Mouse (Mus musculus) macrophage (primary cell): Measurements from ENCODE around the gene Oxct1. TPM values are rescaled to one million over a fixed set of nuclear protein-coding genes. Genes with fewer than 3 reads are reported as not detected.

Source experiments
- H3K27ac ChIP-seq: fragments of 350-480 bp; formaldehyde crosslinking; 2 replicates; pipeline ENCODE4 v1.9.0; 2021
- H3K36me3 ChIP-seq: fragments of 350-480 bp; formaldehyde crosslinking; 2 replicates; pipeline ENCODE4 v1.9.0; 2021; ENCODE audit errors: inconsistent target
- H3K4me3 ChIP-seq: fragments of 350-480 bp; formaldehyde crosslinking; 2 replicates; pipeline ENCODE4 v1.9.0; 2021; ENCODE audit errors: inconsistent target
- H3K79me2 ChIP-seq: fragments of 350-480 bp; formaldehyde crosslinking; 2 replicates; pipeline ENCODE4 v1.9.0; 2021; ENCODE audit errors: inconsistent target
- WGBS: methylation state at CpG from one replicate; pipeline ENCODE4 v1.1.7; 2026; ENCODE audit warnings: inconsistent platforms; ENCODE audit not compliant: missing documents; 5-methylcytosine and 5-hydroxymethylcytosine counted together
- polyA plus RNA-seq: library from polyadenylated mRNA; stranded (reverse); fragments of 250-400 nt; gene quantifications from 3 replicates; pipeline ENCODE4 v1.2.4, GENCODE M21; 2018; ENCODE audit warnings: inconsistent platforms
- total RNA-seq, 78 experiments: library from RNA; depleted of rRNA; stranded (reverse); fragments of 250-400 nt; gene quantifications; 1 replicate in 9 of 78; 2 replicates in 24 of 78; 3 replicates in 43 of 78; 4 replicates in 2 of 78; pipeline ENCODE4 v1.2.4; 2018; ENCODE audit warnings: inconsistent platforms in 56 of 78

Gene Oxct1
- 100 to 1,000 TPM in 16 of 26 experiments, 10 to 100 TPM in 10; 12.4 to 180 (median 116) TPM for total RNA-seq (2018; cell fraction: chromatin; rRNA removed)
- total RNA-seq (2018; cell fraction: cytosol; rRNA removed): 100 to 1,000 TPM in 25 of 26 experiments, 10 to 100 TPM in 1; 99.3 to 249 (median 143) TPM
- total RNA-seq (2018; cell fraction: nucleus; rRNA removed): 100 to 1,000 TPM in 9 of 26 experiments, 10 to 100 TPM in 17; 32.2 to 149 (median 86.6) TPM
- polyA plus RNA-seq: 105 to 181 TPM (median 181 TPM) in 3 replicates

DNA sequence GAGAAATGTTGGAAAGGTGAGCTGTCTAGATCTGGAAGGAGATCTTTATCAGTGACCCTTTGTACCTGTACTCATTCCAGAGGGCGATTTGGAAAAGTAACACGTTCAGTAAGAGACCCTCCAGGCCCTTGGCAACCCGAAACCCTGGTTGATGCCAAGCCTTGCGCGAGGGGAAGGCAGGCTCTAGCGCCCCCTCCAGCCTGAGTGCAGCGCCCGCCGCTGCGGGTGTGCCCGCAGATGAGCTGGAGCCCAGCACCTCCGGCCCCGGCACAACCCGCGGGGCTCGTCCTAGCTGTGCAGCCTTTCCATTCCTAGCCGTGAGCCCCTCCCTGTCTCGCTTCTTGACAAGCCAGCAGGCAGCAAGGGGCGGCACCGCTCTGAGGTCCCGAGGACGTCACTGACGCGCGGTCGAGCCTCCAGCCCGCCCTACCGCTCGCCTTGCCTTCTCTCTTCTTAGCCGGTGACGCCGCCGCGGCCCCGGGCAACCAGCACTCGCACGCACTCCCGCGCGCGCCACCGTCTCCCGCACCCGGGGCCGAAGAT lies at the start of gene Oxct1:
Gene Oxct1 (plus strand): TSS at position 153 of the 543 bp plus-strand sequence.
- H3K36me3 ChIP-seq: no peaks in the 10 kb centered on the region
- peak within 1 kb of the TSS; percentile 57 for H3K4me3 ChIP-seq
- H3K79me2 ChIP-seq: peaks cover 40% of the 10 kb centered on the region
- WGBS: 1% methylated on average over 45 of the region's 45 CpGs
- peak within 1 kb of the TSS; percentile 81 for H3K27ac ChIP-seq

DNA sequence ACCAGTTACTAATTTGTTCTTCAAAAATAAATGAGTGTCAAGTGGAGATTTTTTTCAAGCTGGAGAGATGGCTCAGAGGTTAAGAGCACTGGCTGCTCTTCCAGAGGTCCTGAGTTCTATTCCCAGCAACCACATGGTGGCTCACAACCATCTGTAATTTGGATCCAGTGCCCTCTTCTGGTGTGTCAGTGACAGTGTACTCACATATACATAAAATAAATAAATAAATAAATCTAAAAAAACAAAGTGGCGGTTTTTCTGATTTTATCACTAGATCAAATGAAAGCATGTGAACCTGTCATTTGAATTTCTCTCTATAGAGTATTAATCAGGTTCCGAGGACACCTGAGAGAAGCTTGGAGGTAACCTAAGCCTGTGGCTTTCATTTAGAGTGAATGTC lies 47.9 kb upstream of the Oxct1 start:
- peaks cover 20% of the 10 kb centered on the region; the same call in 1 of the 2 replicates for H3K36me3 ChIP-seq
- H3K79me2 ChIP-seq: no peaks in the 10 kb centered on the region; the same call in 1 of the 2 replicates
- H3K4me3 ChIP-seq: peak overlapping the region; percentile 40
- WGBS: 95% methylated on average over 2 of the region's 2 CpGs
- H3K27ac ChIP-seq: no peak overlapping the region

DNA sequence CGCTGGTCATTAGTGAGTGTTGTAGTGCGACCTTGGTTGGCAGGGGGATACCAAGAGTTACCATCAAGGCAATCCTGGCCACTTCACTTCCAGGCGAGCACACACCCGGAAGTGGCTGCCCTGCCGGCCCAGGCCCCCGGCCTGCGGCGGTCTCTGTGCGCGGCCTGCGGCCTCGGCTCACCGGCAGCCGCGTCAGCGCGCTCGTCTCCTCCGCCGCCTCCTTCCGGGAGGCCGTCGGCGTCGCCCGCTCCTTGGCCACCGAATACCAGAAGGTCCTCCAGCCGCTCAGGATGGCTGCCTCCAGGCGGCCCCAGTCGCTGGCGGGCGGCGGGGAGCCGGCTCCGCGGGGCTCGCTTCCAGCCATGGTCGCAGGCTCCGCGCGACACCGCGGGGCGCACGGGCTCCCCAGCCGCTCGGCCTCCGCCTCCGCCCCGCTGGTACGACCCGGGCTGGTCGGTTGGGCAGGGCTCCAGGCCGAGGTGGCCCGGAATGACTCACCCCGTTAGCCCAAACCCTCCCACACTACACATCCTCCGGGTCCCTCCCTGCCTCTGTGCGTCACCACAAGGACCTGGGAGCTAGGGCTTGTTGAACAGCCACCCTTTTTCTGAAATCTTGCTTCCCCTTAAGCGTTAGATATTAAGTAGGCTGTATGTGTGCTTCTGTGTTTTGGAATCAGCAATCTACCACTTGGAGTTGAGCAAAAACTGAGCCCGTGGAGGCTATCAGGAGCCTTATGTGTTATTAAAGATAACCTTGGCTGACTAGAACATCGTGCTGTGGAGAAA lies 46.9 kb upstream of the Oxct1 start, which contains the start of gene Fbxo4:
Gene Fbxo4 (minus strand): TSS at position 513 of the 788 bp plus-strand sequence.
- no peaks in the 10 kb centered on the region; the same call in 1 of the 2 replicates for H3K79me2 ChIP-seq
- H3K4me3 ChIP-seq: peak within 1 kb of the TSS; percentile 40
- peak within 1 kb of the TSS; percentile 55 for H3K27ac ChIP-seq
- under 1% methylated on average over 51 of the region's 61 CpGs for WGBS
- peaks cover 20% of the 10 kb centered on the region; the same call in 1 of the 2 replicates for H3K36me3 ChIP-seq

DNA sequence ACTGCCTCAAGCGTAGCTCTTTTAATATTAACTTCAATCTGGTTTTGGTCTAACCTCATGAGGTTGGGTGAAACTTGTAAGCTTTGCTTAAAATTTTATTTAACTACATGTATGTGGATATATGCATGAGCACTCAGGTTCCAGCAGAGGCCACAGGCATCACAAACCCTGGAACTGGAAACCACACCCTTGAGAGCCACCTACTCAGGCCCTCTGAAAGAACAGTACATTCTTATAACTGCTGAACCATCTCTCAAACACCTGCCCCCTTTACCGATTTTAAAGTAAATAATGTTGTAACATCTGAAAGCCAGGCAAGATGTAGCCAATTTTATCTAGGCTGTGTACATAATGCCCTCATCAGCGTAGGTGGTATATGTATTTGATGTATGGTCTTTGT lies 46.3 kb upstream of the Oxct1 start:
- 78% methylated on average over 3 of the region's 3 CpGs for WGBS
- Histone ChIP-seq H3K36me3 (peaks cover 20% of the 10 kb centered on the region; the same call in 1 of the 2 replicates), H3K4me3 (peak overlapping the region; percentile 6; the same call in 1 of the 2 replicates), H3K27ac (peak overlapping the region; percentile 55), H3K79me2 (no peaks in the 10 kb centered on the region; the same call in 1 of the 2 replicates)

DNA sequence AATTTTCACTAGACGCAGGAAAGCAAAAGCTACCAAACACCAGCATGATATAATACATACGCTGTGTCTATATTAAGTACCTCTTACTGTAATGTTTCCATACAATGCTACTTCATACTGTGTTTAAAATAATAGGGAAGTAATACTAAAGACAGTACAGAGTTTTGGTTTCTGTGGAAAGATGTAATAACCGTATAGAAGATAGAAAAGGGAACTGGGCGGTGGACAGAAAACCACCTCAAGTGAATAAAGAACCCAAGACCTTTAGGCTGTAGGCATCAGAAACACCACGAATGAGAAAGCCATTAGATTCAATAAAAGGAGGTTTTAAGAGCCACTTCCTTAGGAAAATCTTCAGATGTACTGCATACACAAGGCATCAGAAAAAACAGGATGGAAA lies 43.5 kb upstream of the Oxct1 start:
- H3K36me3 ChIP-seq: peaks cover 28% of the 10 kb centered on the region

DNA sequence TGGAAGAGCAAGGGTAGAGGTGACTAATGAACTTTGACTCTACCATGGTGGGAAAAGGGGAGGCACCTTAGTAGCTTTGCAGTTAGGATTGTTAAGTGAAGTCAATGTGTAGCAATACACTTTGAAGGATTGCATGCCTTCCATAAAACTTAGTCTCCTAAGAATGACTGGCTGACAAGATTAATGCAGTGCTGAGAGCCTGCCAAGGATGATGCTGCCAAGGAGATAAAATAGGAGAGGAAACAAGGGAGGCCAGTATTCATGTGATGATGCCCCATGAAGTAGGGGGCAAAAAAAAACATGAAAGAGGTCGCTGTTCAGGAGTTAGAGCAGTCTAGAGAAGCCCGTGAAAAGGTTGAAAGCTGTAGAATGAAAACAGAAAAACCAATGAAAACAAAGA lies 41.3 kb upstream of the Oxct1 start:
- H3K27ac ChIP-seq: no peak overlapping the region
- no peak overlapping the region for H3K4me3 ChIP-seq
- H3K36me3 ChIP-seq: peaks cover 50% of the 10 kb centered on the region
- no peaks in the 10 kb centered on the region; the same call in 1 of the 2 replicates for H3K79me2 ChIP-seq
- WGBS: 96% methylated on average over 2 of the region's 2 CpGs

More for the DNA sequence above, 43.5 kb upstream of the Oxct1 start:
- WGBS: 2% methylated on average over 5 of the region's 5 CpGs
- Histone ChIP-seq H3K4me3 (no peak overlapping the region), H3K79me2 (no peaks in the 10 kb centered on the region; the same call in 1 of the 2 replicates), H3K27ac (peak overlapping the region; percentile 41)

DNA sequence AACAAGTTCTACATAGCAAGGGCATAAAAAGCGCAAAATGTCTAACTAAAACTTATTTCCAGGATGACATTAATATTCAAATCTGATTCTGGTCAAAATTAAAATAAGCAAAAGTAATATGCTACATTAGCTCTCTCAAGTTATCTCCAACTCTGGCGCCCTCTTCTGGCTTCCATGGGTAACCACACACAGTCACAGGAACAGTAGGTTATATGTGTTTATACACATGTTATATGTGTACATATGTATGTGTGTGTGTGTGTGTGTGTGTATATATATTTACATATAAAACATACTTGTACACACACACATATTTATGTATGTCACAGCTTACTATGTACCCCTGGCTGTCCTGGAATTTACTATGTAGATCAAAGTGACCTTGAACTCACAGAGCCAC lies 38.2 kb upstream of the Oxct1 start:
- Histone ChIP-seq H3K4me3 (no peak overlapping the region), H3K27ac (no peak overlapping the region), H3K36me3 (peaks cover 74% of the 10 kb centered on the region), H3K79me2 (peaks cover 26% of the 10 kb centered on the region)
- 100% methylated on average over 1 of the region's 2 CpGs for WGBS

DNA sequence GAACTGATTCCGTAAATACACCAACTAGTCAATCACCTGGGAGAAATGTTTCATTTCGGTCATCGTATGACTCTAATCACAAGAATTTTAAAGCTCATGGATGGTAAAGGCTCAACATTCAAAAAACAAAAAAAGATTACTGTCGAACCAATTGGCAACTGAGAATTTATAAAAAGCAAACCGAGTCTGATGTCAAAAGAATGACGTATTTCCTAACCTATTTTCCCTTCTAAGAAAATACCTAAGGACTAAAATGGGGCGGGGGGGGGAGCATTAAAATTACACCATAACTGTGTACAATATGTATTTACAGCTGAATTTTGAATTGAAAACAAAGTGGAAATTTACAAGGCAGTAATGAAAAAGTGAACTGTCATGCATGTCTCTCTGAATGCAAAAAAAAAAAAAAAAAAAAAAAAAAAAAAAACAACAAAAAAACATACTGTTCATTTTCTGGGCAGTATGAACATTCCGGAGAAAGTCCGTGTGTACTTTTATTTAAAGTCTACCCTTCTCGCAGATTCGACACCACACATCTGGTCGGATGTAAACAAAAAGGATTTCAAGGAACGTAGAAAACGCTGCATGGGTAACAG lies 31.2 kb upstream of the Oxct1 start:
- peak overlapping the region; percentile 65 for H3K27ac ChIP-seq
- 27% methylated on average over 14 of the region's 14 CpGs for WGBS
- peaks cover 47% of the 10 kb centered on the region for H3K79me2 ChIP-seq
- H3K4me3 ChIP-seq: peak overlapping the region; percentile 57
- H3K36me3 ChIP-seq: peaks cover 23% of the 10 kb centered on the region; the same call in 1 of the 2 replicates

DNA sequence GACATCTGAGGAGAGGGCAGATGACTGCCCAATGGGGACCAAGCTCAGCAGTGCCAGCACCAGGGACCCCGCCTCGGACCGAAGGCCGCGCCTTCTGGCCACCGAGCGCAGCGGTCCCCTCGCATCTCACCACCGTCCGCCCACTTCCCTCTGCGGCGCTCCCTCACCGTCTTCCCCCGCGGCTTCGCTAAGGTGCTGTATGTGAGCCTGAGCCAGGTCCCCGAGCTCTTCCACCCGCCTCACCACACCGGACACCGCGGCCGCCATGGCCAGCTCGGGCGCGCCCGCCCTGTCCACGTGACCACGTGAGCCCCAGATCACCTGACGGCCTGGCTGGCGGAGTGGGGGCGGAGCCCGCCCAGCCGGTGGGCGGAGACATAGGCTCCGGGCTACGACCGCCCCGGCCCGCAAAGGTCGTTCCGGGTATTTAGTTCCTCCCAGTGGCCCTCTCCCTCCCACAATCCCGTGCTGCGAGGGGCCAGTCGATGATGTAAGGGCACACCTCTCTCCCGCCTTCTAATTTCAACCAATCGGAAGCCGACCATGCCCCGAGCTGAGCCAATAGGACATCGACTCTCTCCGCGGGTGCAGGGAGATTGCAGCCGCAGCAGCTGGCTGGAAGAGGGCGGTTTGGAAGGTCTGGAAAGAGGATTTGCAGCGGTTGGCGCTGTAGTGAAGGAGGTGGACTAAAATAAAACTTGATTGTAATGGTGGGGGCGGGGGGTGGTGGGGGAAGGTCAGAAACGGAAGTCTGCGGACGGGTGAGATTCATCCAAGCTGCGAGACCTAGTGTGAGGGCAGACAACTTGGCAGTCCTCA lies 30.5 kb upstream of the Oxct1 start, which contains the start of gene AW549877:
Gene AW549877 (minus strand): TSS at position 297 of the 819 bp plus-strand sequence.
- peak within 1 kb of the TSS; percentile 90 for H3K27ac ChIP-seq
- WGBS: under 1% methylated on average over 47 of the region's 61 CpGs
- peaks cover 16% of the 10 kb centered on the region; the same call in 1 of the 2 replicates for H3K36me3 ChIP-seq
- peaks cover 45% of the 10 kb centered on the region for H3K79me2 ChIP-seq
- H3K4me3 ChIP-seq: peak within 1 kb of the TSS; percentile 57

DNA sequence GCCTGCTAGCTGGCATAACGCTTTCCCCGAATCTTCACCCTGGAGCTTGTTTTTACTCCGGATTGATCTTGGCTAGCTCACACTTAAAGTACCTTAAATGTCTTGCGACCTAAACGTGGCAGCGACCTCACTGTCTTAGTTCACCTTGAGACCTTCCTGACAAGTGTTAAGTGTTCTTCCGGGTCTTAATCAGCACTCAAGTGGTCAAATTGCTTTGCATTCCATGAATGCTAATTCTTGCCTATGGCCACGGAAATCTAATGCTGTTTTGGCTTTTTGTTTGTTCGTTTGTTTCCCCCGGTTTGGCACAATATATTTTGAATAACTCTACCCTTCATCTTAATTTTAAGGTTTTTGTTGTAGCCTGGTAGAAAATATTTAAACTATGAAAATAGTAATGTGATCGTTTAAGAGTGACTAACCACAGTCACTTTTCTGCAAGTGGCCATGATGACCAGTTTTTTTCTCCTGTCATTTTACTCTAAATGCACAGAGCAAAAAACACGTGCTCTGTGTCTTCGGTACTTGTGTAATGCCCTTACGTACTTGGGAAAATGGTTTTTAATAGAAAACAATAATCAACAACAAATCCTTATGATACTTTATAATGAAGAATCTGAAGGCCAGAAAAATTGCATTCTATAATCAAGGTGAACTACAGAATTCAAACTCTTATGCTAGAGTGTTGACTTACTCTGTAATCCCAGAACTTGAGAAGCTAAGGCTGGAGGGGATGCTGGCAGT lies 29.7 kb upstream of the Oxct1 start:
- WGBS: 28% methylated on average over 14 of the region's 14 CpGs
- Histone ChIP-seq H3K4me3 (peak overlapping the region; percentile 42), H3K79me2 (peaks cover 37% of the 10 kb centered on the region), H3K36me3 (peaks cover 8% of the 10 kb centered on the region; the same call in 1 of the 2 replicates), H3K27ac (peak overlapping the region; percentile 90)

DNA sequence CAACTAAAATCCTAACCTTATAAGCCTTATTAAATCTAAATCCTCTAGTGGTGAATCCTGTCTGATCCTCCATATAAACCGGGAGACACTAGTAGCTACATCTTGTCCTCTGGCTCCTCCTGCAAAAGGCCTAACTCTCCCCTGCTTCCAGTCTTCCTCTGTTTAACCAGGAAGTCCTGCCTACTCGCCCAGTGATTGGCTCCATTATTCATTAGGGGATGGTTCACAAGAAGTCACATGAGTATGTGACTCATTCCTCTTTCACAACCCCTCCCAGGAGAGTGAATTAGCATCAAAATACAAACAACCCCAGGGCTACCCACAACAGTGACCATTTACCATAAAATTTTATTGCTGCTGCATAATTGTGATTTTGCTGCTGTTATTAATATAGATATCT lies 27.0 kb upstream of the Oxct1 start:
- no peak overlapping the region for H3K4me3 ChIP-seq
- no peak overlapping the region for H3K27ac ChIP-seq
- peaks cover 10% of the 10 kb centered on the region for H3K79me2 ChIP-seq
- 90% methylated on average over 2 of the region's 2 CpGs for WGBS
- no peaks in the 10 kb centered on the region for H3K36me3 ChIP-seq

DNA sequence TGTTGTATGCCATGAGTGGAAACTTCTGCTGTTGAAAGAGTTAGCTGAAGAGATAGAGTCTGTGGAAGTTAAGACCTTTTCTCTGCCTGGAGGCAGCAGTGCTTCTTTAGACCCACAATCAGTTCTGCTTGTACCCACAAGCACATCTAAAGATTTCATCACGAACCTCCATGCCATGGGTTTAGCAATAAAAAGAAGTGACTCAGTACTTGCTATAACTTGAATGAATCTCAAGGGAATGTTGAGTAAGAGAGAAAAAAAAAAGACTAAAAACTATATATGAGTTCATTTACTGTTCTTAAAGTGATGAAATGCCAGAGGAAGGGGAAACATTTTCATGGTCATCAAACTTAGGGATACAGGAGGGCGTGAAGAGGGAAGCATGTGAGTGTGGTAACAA lies 25.6 kb upstream of the Oxct1 start:
- WGBS: 33% methylated on average over 2 of the region's 2 CpGs
- Histone ChIP-seq H3K36me3 (no peaks in the 10 kb centered on the region), H3K27ac (no peak overlapping the region), H3K4me3 (no peak overlapping the region), H3K79me2 (no peaks in the 10 kb centered on the region)

DNA sequence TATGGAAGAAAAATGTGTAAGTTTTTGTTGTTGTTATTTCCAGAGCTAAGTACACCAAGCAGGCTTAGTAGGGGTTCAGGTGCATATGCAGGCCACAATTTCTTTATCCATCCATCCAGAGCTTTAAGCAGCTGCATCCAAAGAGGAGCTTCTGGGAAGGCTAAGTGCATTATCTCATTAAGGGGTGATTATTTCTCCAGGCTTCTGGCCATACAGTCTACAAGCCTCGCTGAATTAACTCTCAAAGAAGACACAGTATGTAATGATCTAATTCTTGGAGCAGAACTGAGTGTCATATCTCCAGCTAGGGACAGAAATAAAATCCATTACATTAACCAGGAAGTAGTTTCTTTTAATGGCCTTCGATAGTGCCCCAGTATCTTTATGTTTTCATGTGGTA lies 12.3 kb upstream of the Oxct1 start:
- Histone ChIP-seq H3K36me3 (no peaks in the 10 kb centered on the region), H3K4me3 (no peak overlapping the region), H3K79me2 (no peaks in the 10 kb centered on the region), H3K27ac (no peak overlapping the region)
- 100% methylated on average over 2 of the region's 2 CpGs for WGBS
